Mouse (Mus musculus) embryonic facial prominence, embryonic 12.5 days (tissue): Measurements from ENCODE around the gene Arhgef15. TPM values are rescaled to one million over a fixed set of nuclear protein-coding genes. Genes with fewer than 3 reads are reported as not detected.
"Not testable (repeated sequence)": the region's sequence is repeated elsewhere in the genome, so short reads cannot be mapped to it uniquely, and the experiment has no call there.

Source experiments
- ATAC-seq: fragments of 200-750 bp; cut with Nextera tagmentation; 2 replicates; pipeline ENCODE4 v1.8.0; 2017; ENCODE audit not compliant: insufficient number of reproducible peaks, insufficient read depth, low FRiP score, low TSS enrichment
- H3K27ac ChIP-seq: fragments of 300-500 bp; sonication (generic); 2 replicates; pipeline ENCODE4 v1.5.1; 2016; ENCODE audit warnings: mild to moderate bottlenecking
- H3K27me3 ChIP-seq: fragments of 300-500 bp; sonication (generic); 2 replicates; pipeline ENCODE4 v1.6.1; 2016; ENCODE audit warnings: mild to moderate bottlenecking, moderate library complexity
- H3K36me3 ChIP-seq: fragments of 300-500 bp; sonication (generic); 2 replicates; pipeline ENCODE4 v1.6.1; 2016; ENCODE audit warnings: mild to moderate bottlenecking
- H3K4me1 ChIP-seq: fragments of 300-500 bp; sonication (generic); 2 replicates; pipeline ENCODE4 v1.6.1; 2016
- H3K4me2 ChIP-seq: fragments of 300-500 bp; sonication (generic); replicated peaks from 2 replicates; pipeline ENCODE4 v1.6.1; 2016; ENCODE audit warnings: mild to moderate bottlenecking, moderate library complexity
- H3K4me3 ChIP-seq: fragments of 300-500 bp; sonication (generic); 2 replicates; pipeline ENCODE4 v1.5.1; 2016; ENCODE audit warnings: mild to moderate bottlenecking
- H3K9ac ChIP-seq: fragments of 300-500 bp; sonication (generic); 2 replicates; pipeline ENCODE4 v1.6.1; 2016; ENCODE audit warnings: mild to moderate bottlenecking, moderate library complexity
- H3K9me3 ChIP-seq: fragments of 300-500 bp; sonication (generic); 2 replicates; pipeline ENCODE4 v1.6.1; 2016; ENCODE audit warnings: mild to moderate bottlenecking, moderate library complexity
- WGBS: fragments of 180-500 bp; shearing (Covaris S2); methylation state at CpG from one replicate; pipeline ENCODE4 v1.1.7; 2016; 5-methylcytosine and 5-hydroxymethylcytosine counted together
- polyA plus RNA-seq: library from polyadenylated mRNA; unstranded; fragments of >200 nt; fragmentation: Nextera tagmentation; extraction: Ambion mirVana; gene quantifications from 2 replicates; pipeline ENCODE4 v1.2.1, GENCODE M21; 2016

The Arhgef15 gene
- polyA plus RNA-seq, 1 experiment from 2014 or later: 8.1 TPM

DNA sequence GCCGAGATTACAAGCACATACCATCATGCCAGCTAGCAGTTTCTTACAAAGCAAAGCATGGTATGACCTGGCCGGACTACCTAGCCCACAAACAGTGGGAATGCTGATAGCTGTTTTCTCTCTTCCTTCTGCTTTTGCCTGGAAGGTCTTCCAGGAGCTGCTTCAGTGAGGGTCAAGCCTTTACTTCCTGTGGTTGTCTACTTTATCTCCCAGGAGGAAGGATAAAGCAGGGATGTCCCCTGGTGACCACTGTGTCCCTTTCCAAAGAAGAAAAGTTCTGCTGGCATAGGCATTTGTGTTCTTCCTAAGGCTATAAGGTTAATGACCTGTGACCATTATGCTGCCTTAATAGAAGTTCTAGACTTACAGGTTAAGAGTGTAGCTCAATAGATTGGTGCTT, 6.1 kb upstream of the Arhgef15 start:
- ATAC-seq: no peak
- H3K9ac ChIP-seq: no peak overlapping the region
- 80% methylated on average over 2 of the region's 2 CpGs for WGBS
- no peaks in the 10 kb centered on the region for H3K27me3 ChIP-seq
- H3K4me1 ChIP-seq: peaks cover 10% of the 10 kb centered on the region; the same call in 1 of the 2 replicates
- no peak overlapping the region for H3K4me3 ChIP-seq
- no peak overlapping the region for H3K4me2 ChIP-seq
- H3K36me3 ChIP-seq: no peaks in the 10 kb centered on the region
- no peak overlapping the region for H3K27ac ChIP-seq
- H3K9me3 ChIP-seq: no peaks in the 10 kb centered on the region

DNA sequence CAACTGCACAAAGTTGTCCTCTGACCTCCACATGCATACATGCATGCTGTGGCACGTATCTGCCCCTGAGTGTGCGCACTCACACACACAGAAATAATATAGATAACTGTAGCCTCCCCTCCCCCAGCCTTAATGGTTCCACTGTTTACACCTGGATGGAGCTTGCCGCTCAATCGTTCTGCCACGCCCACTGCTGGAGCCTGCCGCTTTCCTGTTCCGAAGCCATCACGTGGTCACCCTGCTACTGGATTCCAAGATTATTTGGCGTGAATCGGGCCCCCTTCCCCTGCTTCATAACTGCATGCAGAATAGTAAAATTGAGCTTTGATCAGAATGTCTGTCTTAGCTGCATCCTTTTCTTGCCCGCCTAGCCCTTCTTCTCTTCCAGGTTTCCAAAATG, 4.9 kb upstream of the Arhgef15 start:
- not testable (repeated sequence) for H3K36me3 ChIP-seq, H3K4me3 ChIP-seq, H3K9ac ChIP-seq, ATAC-seq, H3K27ac ChIP-seq, H3K27me3 ChIP-seq, H3K4me1 ChIP-seq, H3K9me3 ChIP-seq
- H3K4me2 ChIP-seq: 0 out of 2 replicates have a peak overlapping the region, but pooled peaks have one; percentile 5
- WGBS: 20% methylated on average over 11 of the region's 11 CpGs

DNA sequence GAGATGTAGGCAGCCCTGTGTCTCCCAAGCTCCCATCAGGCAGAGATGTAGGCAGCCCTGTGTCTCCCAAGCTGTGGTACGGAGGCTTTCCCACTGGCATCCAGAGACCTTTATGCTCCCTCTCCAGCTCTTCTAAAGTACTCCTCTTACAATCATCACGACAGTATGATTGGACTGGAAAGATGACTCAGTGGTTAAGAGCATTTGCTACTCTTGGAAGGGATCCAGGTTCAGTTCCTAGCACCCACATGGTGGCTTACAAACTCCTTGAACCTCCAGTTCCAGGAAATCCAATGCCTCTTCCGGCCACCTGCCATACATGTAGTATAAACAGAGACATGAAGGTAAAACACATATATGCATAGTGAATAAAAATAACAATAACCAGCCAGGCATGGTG, 4.3 kb upstream of the Arhgef15 start:
- no peak overlapping the region for H3K27ac ChIP-seq
- no peaks in the 10 kb centered on the region for H3K9me3 ChIP-seq
- ATAC-seq: no peak
- H3K4me2 ChIP-seq: no peak overlapping the region
- H3K4me1 ChIP-seq: 0 out of 2 replicates have a peak, but pooled peaks cover 3% of the 10 kb centered on the region
- no peak overlapping the region for H3K9ac ChIP-seq
- H3K36me3 ChIP-seq: no peaks in the 10 kb centered on the region
- no peak overlapping the region for H3K4me3 ChIP-seq
- 73% methylated on average over 3 of the region's 3 CpGs for WGBS
- H3K27me3 ChIP-seq: peaks cover 5% of the 10 kb centered on the region

DNA sequence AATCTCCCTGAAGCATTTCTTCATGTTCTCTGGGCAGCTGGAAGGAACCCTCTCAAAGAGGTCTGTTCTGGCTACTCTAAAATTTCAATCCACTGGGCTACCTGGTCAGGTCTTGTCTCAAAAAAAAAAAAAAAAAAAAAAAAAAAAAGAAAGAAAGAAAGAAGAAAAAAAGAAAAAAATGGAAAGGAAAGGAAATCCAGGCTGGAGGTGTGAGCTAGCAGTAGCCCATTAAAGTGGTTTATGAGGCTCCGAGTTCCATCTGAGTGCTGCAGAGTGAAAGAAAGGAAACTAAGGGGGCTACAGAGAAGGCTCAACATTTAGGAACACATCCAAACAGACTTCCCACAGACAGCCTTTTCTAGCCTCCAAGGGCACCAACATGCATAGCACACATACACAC, 691 bp upstream of the Arhgef15 start:
- Histone ChIP-seq H3K4me2 (no peak overlapping the region), H3K4me1 (peaks cover 21% of the 10 kb centered on the region), H3K36me3 (no peaks in the 10 kb centered on the region), H3K9me3 (no peaks in the 10 kb centered on the region), H3K9ac (no peak overlapping the region), H3K27ac (no peak overlapping the region), H3K4me3 (no peak overlapping the region), H3K27me3 (peaks cover 40% of the 10 kb centered on the region)
- WGBS: 92% methylated on average over 1 of the region's 1 CpGs
- no peak for ATAC-seq

DNA sequence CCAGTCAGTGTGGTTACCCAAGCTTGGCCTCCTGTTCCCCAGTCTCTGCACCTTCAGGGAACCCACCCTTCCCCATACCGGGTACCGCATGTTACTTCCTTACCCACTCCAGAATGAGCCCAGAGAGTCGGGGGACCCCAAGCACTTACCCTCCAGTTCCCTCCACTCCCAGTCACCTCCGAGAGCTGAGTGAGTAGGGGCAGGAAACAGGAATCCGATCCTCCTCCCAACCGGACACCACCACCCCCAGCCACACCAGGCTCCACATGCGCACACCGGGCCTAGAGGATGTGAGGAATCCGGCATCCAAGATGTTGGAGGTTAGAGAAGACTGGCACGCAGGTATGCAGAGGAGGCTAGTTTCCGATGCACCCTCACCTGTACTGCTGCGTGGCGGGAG, 583 bp downstream of the Arhgef15 start:
- WGBS: 28% methylated on average over 13 of the region's 13 CpGs
- Histone ChIP-seq H3K9me3 (no peaks in the 10 kb centered on the region), H3K27me3 (peaks cover 45% of the 10 kb centered on the region), H3K9ac (no peak overlapping the region), H3K4me1 (peaks cover 20% of the 10 kb centered on the region), H3K4me3 (peak overlapping the region; percentile 0; the same call in 1 of the 2 replicates), H3K27ac (0 out of 2 replicates have a peak overlapping the region, but pooled peaks have one; percentile 0), H3K36me3 (no peaks in the 10 kb centered on the region), H3K4me2 (peak overlapping the region; percentile 26)
- no peak for ATAC-seq

DNA sequence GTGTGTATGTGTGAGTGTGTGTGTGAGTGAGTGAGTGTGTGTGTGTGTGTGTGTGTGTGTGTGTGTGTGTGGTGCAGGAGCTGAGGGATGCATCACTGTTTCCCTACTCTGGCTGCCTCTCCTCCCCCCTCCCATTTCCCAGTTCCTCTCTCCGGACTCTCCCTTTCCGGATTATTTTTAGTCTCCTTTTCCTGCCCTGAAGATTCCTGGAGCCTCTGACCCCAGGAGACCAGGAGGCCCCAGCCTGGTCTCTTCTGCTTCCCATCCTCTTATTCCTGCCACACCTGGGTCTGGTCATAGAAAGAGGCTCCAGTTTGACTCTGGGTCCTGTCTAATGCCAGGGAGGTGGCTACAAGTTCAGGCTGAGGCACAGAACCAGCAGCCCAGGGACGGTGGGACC, 1.2 kb downstream of the Arhgef15 start:
- 37% methylated on average over 2 of the region's 3 CpGs for WGBS
- peak overlapping the region; percentile 58; the same call in 1 of the 2 replicates for H3K4me2 ChIP-seq
- 0 out of 2 replicates have a peak overlapping the region, but pooled peaks have one; percentile 0 for H3K4me3 ChIP-seq
- H3K27ac ChIP-seq: no peak overlapping the region
- ATAC-seq: no peak
- peaks cover 50% of the 10 kb centered on the region for H3K27me3 ChIP-seq
- peaks cover 21% of the 10 kb centered on the region for H3K4me1 ChIP-seq
- H3K36me3 ChIP-seq: no peaks in the 10 kb centered on the region
- H3K9ac ChIP-seq: no peak overlapping the region
- no peaks in the 10 kb centered on the region for H3K9me3 ChIP-seq

DNA sequence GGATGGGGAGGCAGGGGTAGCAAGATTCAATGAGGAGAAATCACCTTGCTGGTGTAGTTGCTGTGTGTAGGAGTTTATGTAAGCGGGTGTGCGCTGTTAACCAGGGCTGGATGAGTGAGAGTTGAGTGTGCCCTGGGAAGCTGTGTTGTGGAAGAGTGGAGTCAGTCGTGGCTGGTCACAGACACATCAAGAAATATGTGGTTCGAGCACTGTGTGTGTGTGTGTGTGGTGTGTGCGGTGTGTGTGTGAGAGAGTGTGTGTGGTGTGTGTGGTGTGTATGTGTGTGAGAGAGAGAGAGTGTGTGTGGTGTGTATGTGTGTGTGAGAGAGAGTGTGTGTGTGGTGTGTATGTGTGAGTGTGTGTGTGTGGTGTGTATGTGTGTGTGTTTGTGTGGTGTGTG, 1.8 kb downstream of the Arhgef15 start:
- no peak overlapping the region for H3K4me3 ChIP-seq
- 65% methylated on average over 5 of the region's 5 CpGs for WGBS
- H3K27me3 ChIP-seq: peaks cover 52% of the 10 kb centered on the region
- H3K9me3 ChIP-seq: no peaks in the 10 kb centered on the region
- no peak overlapping the region for H3K27ac ChIP-seq
- H3K36me3 ChIP-seq: no peaks in the 10 kb centered on the region
- H3K4me1 ChIP-seq: peaks cover 21% of the 10 kb centered on the region
- H3K9ac ChIP-seq: 0 out of 2 replicates have a peak overlapping the region, but pooled peaks have one; percentile 37
- ATAC-seq: peak; percentile 19; the same call in 1 of the 2 replicates
- H3K4me2 ChIP-seq: peak overlapping the region; percentile 58

DNA sequence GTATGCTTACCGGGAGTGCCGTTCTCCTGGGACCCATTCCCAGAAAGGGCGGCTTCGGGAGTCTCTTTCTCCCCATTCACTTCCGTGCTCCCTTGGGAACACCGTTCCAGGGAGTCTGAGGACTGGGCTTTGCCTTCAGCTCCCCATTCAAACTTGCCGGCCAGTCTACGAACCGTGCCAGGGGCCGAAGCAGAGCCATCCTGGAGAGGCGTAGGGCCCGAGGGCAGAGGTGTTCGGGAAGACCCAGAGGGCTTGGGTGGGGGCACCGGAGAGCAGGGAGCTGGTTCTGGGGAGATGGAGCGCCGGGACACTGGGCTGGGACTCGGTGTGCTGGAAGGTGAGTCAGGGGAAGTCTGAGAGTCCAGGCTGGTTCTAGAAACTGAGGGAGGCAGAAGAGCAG, 2.9 kb downstream of the Arhgef15 start:
- no peak for ATAC-seq
- no peaks in the 10 kb centered on the region for H3K36me3 ChIP-seq
- peaks cover 52% of the 10 kb centered on the region for H3K27me3 ChIP-seq
- H3K4me3 ChIP-seq: peak overlapping the region; percentile 36
- H3K9me3 ChIP-seq: no peaks in the 10 kb centered on the region
- H3K27ac ChIP-seq: no peak overlapping the region
- H3K4me1 ChIP-seq: peaks cover 21% of the 10 kb centered on the region
- peak overlapping the region; percentile 37 for H3K9ac ChIP-seq
- 3% methylated on average over 17 of the region's 17 CpGs for WGBS
- H3K4me2 ChIP-seq: peak overlapping the region; percentile 58

DNA sequence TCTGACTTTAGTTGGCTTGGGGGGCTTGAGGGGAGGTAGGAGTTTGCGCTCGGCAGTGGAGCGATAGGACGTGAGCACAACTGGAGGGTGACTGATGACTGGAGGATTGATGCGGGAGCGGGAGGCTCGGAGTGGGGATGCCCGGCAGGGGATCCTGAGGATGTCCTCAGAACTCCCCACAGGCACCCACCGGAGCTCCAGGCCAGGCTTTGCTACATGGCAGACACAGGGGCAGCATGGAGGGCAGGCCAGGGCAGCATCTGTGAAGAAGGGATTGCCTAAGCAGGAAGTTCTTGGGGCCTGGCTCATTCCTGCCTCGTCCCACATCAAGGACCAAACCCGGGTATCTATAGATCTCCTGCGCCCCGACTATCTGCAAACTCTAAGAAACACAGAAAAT, 3.4 kb downstream of the Arhgef15 start:
- Histone ChIP-seq H3K4me1 (peaks cover 21% of the 10 kb centered on the region), H3K9ac (no peak overlapping the region), H3K27ac (no peak overlapping the region), H3K4me2 (peak overlapping the region; percentile 58), H3K27me3 (peaks cover 52% of the 10 kb centered on the region), H3K36me3 (no peaks in the 10 kb centered on the region), H3K9me3 (no peaks in the 10 kb centered on the region), H3K4me3 (peak overlapping the region; percentile 36)
- 13% methylated on average over 13 of the region's 13 CpGs for WGBS
- ATAC-seq: no peak

DNA sequence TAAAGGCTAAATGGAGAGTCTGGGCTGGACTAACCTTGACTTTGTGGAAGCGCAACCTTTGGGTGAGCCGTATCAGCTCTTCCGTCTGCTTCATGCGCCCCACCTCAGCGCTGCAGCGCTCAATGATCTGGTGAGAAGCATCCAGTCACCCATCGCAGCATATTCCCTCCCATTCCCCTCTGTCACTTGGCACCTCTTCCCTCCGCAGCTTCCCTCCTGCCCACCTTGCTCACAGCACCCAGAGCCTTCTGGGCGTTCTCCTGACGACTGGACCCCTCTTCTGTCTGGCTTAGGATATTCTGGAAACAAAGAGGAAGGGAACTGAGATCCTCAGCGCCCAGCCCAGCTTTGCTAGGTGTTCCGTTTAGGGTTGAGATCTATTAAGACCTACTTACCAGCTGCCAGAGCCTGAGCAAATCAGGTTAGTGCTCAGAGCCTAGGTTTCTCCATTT, 9.7 kb downstream of the Arhgef15 start:
- H3K4me1 ChIP-seq: peaks cover 7% of the 10 kb centered on the region; the same call in 1 of the 2 replicates
- H3K4me2 ChIP-seq: peak overlapping the region; percentile 35
- H3K27me3 ChIP-seq: peaks cover 22% of the 10 kb centered on the region
- peak overlapping the region; percentile 15 for H3K4me3 ChIP-seq
- no peak overlapping the region; the same call in 1 of the 2 replicates for H3K9ac ChIP-seq
- H3K9me3 ChIP-seq: no peaks in the 10 kb centered on the region
- WGBS: 7% methylated on average over 12 of the region's 12 CpGs
- no peaks in the 10 kb centered on the region for H3K36me3 ChIP-seq
- ATAC-seq: no peak
- H3K27ac ChIP-seq: no peak overlapping the region

DNA sequence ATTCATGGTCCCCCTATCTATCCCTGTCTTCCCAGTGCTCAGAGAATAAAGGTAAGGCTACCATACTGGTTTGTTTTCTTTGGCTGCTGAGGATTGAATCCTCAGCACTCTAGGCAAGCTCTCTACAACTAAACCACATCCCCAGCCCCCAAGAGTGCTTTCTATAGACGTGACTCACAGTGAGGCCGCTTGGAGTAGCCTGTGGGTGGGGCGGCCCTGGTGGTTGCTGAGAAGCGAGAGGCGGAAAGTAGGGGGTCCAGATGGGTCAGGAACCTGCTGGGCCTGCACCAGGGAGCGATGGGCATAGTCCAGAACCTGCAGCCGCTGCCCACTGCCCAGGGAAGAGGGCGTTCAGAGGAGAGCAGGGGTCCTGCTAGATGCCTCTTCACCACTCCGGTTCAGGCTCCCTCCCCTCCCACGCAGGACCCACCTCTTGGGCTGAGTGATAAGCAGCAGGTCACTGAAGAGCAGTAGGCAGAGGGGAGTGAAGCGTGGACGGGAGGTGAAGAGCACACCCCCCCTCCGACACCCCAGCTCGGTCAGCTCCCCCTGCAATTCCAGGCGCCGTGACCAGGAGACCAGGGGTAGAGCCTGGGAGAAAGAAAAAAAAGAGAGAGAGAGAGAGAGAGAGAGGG, 10.4 kb downstream of the Arhgef15 start:
- ATAC-seq: no peak
- peak overlapping the region; percentile 29; the same call in 1 of the 2 replicates for H3K9ac ChIP-seq
- peak overlapping the region; percentile 15 for H3K4me3 ChIP-seq
- WGBS: 13% methylated on average over 16 of the region's 16 CpGs
- no peaks in the 10 kb centered on the region for H3K9me3 ChIP-seq
- peak overlapping the region; percentile 35 for H3K4me2 ChIP-seq
- peaks cover 7% of the 10 kb centered on the region; the same call in 1 of the 2 replicates for H3K4me1 ChIP-seq
- no peak overlapping the region for H3K27ac ChIP-seq
- peaks cover 20% of the 10 kb centered on the region for H3K27me3 ChIP-seq
- H3K36me3 ChIP-seq: no peaks in the 10 kb centered on the region

DNA sequence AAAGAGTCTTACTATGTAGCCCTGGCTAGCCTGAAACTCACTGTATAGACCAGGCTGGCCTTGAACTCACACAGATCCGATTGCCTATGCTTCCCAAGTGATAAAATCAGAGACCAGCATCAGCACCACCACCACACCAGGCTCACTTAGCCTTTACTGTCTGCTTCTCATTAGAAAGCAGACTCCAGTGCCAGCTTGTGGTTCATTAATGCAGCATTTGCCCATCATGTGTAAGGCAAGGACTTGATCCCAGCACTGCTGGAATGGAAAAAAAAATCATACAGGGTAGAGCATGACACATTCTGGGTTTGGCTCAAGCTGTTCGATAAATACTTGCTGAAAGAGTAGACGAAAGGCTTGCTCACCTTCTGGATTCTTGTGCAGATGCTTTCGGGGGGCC, 11.3 kb downstream of the Arhgef15 start:
- 84% methylated on average over 4 of the region's 4 CpGs for WGBS
- H3K36me3 ChIP-seq: no peaks in the 10 kb centered on the region
- no peaks in the 10 kb centered on the region for H3K9me3 ChIP-seq
- H3K4me2 ChIP-seq: no peak overlapping the region
- no peak overlapping the region for H3K27ac ChIP-seq
- H3K9ac ChIP-seq: no peak overlapping the region
- no peak overlapping the region for H3K4me3 ChIP-seq
- no peak for ATAC-seq
- H3K27me3 ChIP-seq: peaks cover 12% of the 10 kb centered on the region
- H3K4me1 ChIP-seq: peaks cover 5% of the 10 kb centered on the region; the same call in 1 of the 2 replicates
